Mouse (Mus musculus) embryonic facial prominence, embryonic 11.5 days (tissue): Measurements from ENCODE around the gene Gm47283. TPM values are rescaled to one million over a fixed set of nuclear protein-coding genes. Genes with fewer than 3 reads are reported as not detected.
"Not testable (repeated sequence)": the region's sequence is repeated elsewhere in the genome, so short reads cannot be mapped to it uniquely, and the experiment has no call there.

Source experiments
- ATAC-seq: fragments of 200-750 bp; cut with Nextera tagmentation; replicated peaks from 2 replicates; pipeline ENCODE4 v1.8.0; 2017; ENCODE audit warnings: low read depth; ENCODE audit not compliant: insufficient number of reproducible peaks, low FRiP score, low TSS enrichment
- DNase-seq: peaks from one replicate; pipeline ENCODE4 v3.0.0-alpha.2; 2015; ENCODE audit warnings: low spot score
- H3K27ac ChIP-seq: fragments of 300-500 bp; sonication (generic); replicated peaks from 2 replicates; pipeline ENCODE4 v1.5.1; 2014; ENCODE audit warnings: mild to moderate bottlenecking, low read depth, low read length, control low read depth
- H3K27me3 ChIP-seq: fragments of 300-500 bp; sonication (generic); 2 replicates; pipeline ENCODE4 v1.6.1; 2014; ENCODE audit warnings: mild to moderate bottlenecking, low read length, moderate library complexity, mixed read lengths; ENCODE audit not compliant: control insufficient read depth, insufficient read depth
- H3K36me3 ChIP-seq: fragments of 300-500 bp; sonication (generic); replicated peaks from 2 replicates; pipeline ENCODE4 v1.6.1; 2014; ENCODE audit warnings: low read depth, mild to moderate bottlenecking, low read length, moderate library complexity, mixed read lengths; ENCODE audit not compliant: control insufficient read depth, insufficient read depth
- H3K4me1 ChIP-seq: fragments of 300-500 bp; sonication (generic); 2 replicates; pipeline ENCODE4 v1.6.1; 2014; ENCODE audit warnings: low read length, mixed read lengths; ENCODE audit not compliant: control insufficient read depth, insufficient read depth
- H3K4me2 ChIP-seq: fragments of 300-500 bp; sonication (generic); 2 replicates; pipeline ENCODE4 v1.6.1; 2014; ENCODE audit warnings: low read depth, mild to moderate bottlenecking, control low read depth, low read length, moderate library complexity
- H3K4me3 ChIP-seq: fragments of 300-500 bp; sonication (generic); 2 replicates; pipeline ENCODE4 v1.5.1; 2014; ENCODE audit warnings: low read depth, low read length, control low read depth
- H3K9ac ChIP-seq: fragments of 300-500 bp; sonication (generic); replicated peaks from 2 replicates; pipeline ENCODE4 v1.6.1; 2014; ENCODE audit warnings: mild to moderate bottlenecking, control low read depth, low read length
- H3K9me3 ChIP-seq: fragments of 300-500 bp; sonication (generic); replicated peaks from 2 replicates; pipeline ENCODE4 v1.6.1; 2016; ENCODE audit warnings: mild to moderate bottlenecking, low read length, inconsistent platforms, mixed read lengths; ENCODE audit not compliant: control insufficient read depth
- WGBS: fragments of 180-500 bp; shearing (Covaris S2); extraction: QIAGEN DNeasy Blood & Tissue Kit; methylation state at CpG from one replicate; pipeline ENCODE4 v1.1.7; 2014; 5-methylcytosine and 5-hydroxymethylcytosine counted together
- polyA plus RNA-seq: library from polyadenylated mRNA; unstranded; fragments of >200 nt; fragmentation: Nextera tagmentation; extraction: Ambion mirVana; gene quantifications from 2 replicates; pipeline ENCODE4 v1.2.1, GENCODE M21; 2014

Gene Gm47283
- polyA plus RNA-seq, 1 experiment from 2014 or later = not detected

- peaks cover 16% of the 10 kb centered on the region for H3K36me3 ChIP-seq
- H3K4me1 ChIP-seq, H3K4me2 ChIP-seq, H3K27me3 ChIP-seq, DNase-seq, ATAC-seq, H3K9ac ChIP-seq, H3K4me3 ChIP-seq, H3K27ac ChIP-seq: not testable (repeated sequence)
- 93% methylated on average over 5 of the region's 5 CpGs for WGBS
- peaks cover 23% of the 10 kb centered on the region for H3K9me3 ChIP-seq
Observed at GRCm38 (mm10) chrY:90745256-90745655, 39.3 kb upstream of the Gm47283 start.

DNA sequence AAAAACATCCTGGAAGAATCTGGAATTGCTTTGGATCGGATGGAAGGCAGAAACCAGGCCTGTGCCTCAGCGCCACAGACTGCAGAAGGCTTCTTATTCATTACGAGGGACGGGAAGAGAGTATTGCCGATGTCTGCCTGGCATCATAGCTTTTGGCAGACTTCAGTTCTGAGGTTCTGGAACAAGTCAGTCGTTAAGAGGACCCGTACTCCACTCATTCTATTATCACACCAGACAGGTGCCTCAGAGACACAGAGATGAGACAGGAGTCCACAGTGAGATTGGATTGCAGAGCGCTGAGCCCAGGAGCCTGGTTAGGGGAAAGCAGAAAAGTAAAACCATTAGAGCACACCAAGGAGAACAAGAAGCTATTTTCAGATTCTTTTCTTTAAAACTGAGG is 29.8 kb upstream of the Gm47283 start, which contains the start of gene Gm21860:
TSS of gene Gm21860 (minus strand) at position 101 of the 400 bp plus-strand sequence.
- H3K36me3 ChIP-seq, H3K9me3 ChIP-seq, ATAC-seq, H3K4me3 ChIP-seq, H3K9ac ChIP-seq, H3K27ac ChIP-seq, H3K4me2 ChIP-seq, DNase-seq, H3K4me1 ChIP-seq, H3K27me3 ChIP-seq: not testable (repeated sequence)
- whole genome bisulfite sequencing = no CpG with 5 or more reads among the region's 8 CpGs

DNA sequence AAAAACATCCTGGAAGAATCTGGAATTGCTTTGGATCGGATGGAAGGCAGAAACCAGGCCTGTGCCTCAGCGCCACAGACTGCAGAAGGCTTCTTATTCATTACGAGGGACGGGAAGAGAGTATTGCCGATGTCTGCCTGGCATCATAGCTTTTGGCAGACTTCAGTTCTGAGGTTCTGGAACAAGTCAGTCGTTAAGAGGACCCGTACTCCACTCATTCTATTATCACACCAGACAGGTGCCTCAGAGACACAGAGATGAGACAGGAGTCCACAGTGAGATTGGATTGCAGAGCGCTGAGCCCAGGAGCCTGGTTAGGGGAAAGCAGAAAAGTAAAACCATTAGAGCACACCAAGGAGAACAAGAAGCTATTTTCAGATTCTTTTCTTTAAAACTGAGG is 54.5 kb downstream of the Gm47283 start, which contains the start of gene Gm21748:
TSS of gene Gm21748 (minus strand) at position 101 of the 400 bp plus-strand sequence.
- H3K27ac ChIP-seq, H3K36me3 ChIP-seq, H3K4me3 ChIP-seq, H3K4me1 ChIP-seq, H3K9me3 ChIP-seq, DNase-seq, H3K27me3 ChIP-seq, ATAC-seq, H3K9ac ChIP-seq, H3K4me2 ChIP-seq: not testable (repeated sequence)
- no CpG with 5 or more reads among the region's 8 CpGs for WGBS

Other genes with a start within 250 kb of the Gm47283 start
- gene Gm21860, start 29.9 kb upstream of the Gm47283 start, polyA plus RNA-seq = not detected in 2 replicates
- gene Gm21748, start 54.4 kb downstream of the Gm47283 start, polyA plus RNA-seq = not detected in 2 replicates